Mouse (Mus musculus) spleen, adult 2 months (tissue): ENCODE measurements around the gene Abcb8.

Experiments
- CTCF ChIP-seq: fragments of 200-500 bp; IDR thresholded peaks from 2 replicates; pipeline ENCODE4 v1.5.1; 2011; ENCODE audit warnings: mild to moderate bottlenecking, inconsistent platforms; ENCODE audit not compliant: insufficient read depth, insufficient read length, insufficient replicate concordance; ENCODE audit errors: extremely low read depth
- POLR2A ChIP-seq: fragments of 200-500 bp; IDR thresholded peaks from 2 replicates; pipeline ENCODE4 v1.6.1; 2011; ENCODE audit warnings: low read depth, low read length, inconsistent platforms

- TF ChIP-seq POLR2A (no peak), CTCF (no peak)
These were observed 11.3 kb downstream of the Abcb8 start for GRCm38 (mm10) chr5:24404594-24405360.
